Mouse (Mus musculus): ENCODE data around the gene C1rl. TPM values are rescaled to one million over a fixed set of nuclear protein-coding genes. Genes with fewer than 3 reads are reported as not detected.

The C1rl gene
- polyA plus RNA-seq, 1 experiment from 2014 or later = 0.38 TPM

Other genes starting within 250 kb of the C1rl start
- gene Cd163, start 188.5 kb upstream of the C1rl start, polyA plus RNA-seq (2014; fragmentation: Nextera tagmentation; extraction: Ambion mirVana) = not detected in 2 replicates
- gene Pex5, start 78.0 kb upstream of the C1rl start, polyA plus RNA-seq (2014; fragmentation: Nextera tagmentation; extraction: Ambion mirVana) = 37.6 and 38.5 TPM in 2 replicates
- 6.3 and 6.4 TPM in 2 replicates for gene Clstn3, start 28.3 kb upstream of the C1rl start, polyA plus RNA-seq (2014; fragmentation: Nextera tagmentation; extraction: Ambion mirVana)
- 0.08 and 0.20 TPM in 2 replicates for gene C1ra, start 19.3 kb downstream of the C1rl start, polyA plus RNA-seq (2014; fragmentation: Nextera tagmentation; extraction: Ambion mirVana)
- 0.29 and 1.2 TPM in 2 replicates for gene C1s1, start 49.2 kb downstream of the C1rl start, polyA plus RNA-seq (2014; fragmentation: Nextera tagmentation; extraction: Ambion mirVana)
- gene C1rb, start 77.2 kb downstream of the C1rl start, polyA plus RNA-seq (2014; fragmentation: Nextera tagmentation; extraction: Ambion mirVana) = not detected in 2 replicates
- gene C1s2, start 143.0 kb downstream of the C1rl start, polyA plus RNA-seq (2014; fragmentation: Nextera tagmentation; extraction: Ambion mirVana) = not detected in 2 replicates
- 33.4 and 43.6 TPM in 2 replicates for gene Lpcat3, start 169.9 kb downstream of the C1rl start, polyA plus RNA-seq (2014; fragmentation: Nextera tagmentation; extraction: Ambion mirVana)
- gene Emg1, start 219.1 kb downstream of the C1rl start, polyA plus RNA-seq (2014; fragmentation: Nextera tagmentation; extraction: Ambion mirVana) = 251 and 254 TPM in 2 replicates
- gene Phb2, start 219.2 kb downstream of the C1rl start, polyA plus RNA-seq (2014; fragmentation: Nextera tagmentation; extraction: Ambion mirVana) = 371 and 375 TPM in 2 replicates
- 6.0 and 11.2 TPM in 2 replicates for gene Ptpn6, start 245.6 kb downstream of the C1rl start, polyA plus RNA-seq (2014; fragmentation: Nextera tagmentation; extraction: Ambion mirVana)
- 518 and 553 TPM in 2 replicates for gene Grcc10, start 248.3 kb downstream of the C1rl start, polyA plus RNA-seq (2014; fragmentation: Nextera tagmentation; extraction: Ambion mirVana)